ENCODE assay signal across 8 mouse cellular contexts in genomic region chr11:76846011-76846877, GRCm38 (mm10). TPM values are rescaled to one million over a fixed set of nuclear protein-coding genes. Genes with fewer than 3 reads are reported as not detected.
DNase-seq lines count a peak whose midpoint lies in the region; ATAC-seq and TF ChIP-seq lines count a peak whose summit lies in the region.

No protein-coding gene starts in this region.

- no peaks in the 10 kb centered on the region for H3K36me3 ChIP-seq in forebrain, embryonic 13.5 days (ENCODE audit: poor library complexity, severe bottlenecking)
- no peaks in the 10 kb centered on the region for H3K36me3 ChIP-seq in intestine, embryonic 16.5 days (ENCODE audit: control insufficient read depth, insufficient read depth, low read length)
- H3K36me3 ChIP-seq in liver, postnatal 0 days (replicated peaks; ENCODE audit: insufficient read depth, low read length): no peaks in the 10 kb centered on the region
- no peaks in the 10 kb centered on the region for H3K36me3 ChIP-seq in neural tube, embryonic 15.5 days

- WGBS in forebrain, embryonic 13.5 days: under 1% methylated on average over 82 of the region's 90 CpGs
- WGBS in intestine, embryonic 16.5 days: under 1% methylated on average over 73 of the region's 90 CpGs
- under 1% methylated on average over 49 of the region's 90 CpGs for WGBS in liver, postnatal 0 days (ENCODE audit: insufficient replicate concordance)
- WGBS in neural tube, embryonic 15.5 days: under 1% methylated on average over 90 of the region's 90 CpGs

- H3K4me1 ChIP-seq in forebrain, embryonic 13.5 days: peaks cover 44% of the 10 kb centered on the region
- H3K4me1 ChIP-seq in intestine, embryonic 16.5 days (ENCODE audit: control insufficient read depth, insufficient read depth, low read length): peaks cover 9% of the 10 kb centered on the region; the same call in 1 of the 2 replicates
- peaks cover 15% of the 10 kb centered on the region for H3K4me1 ChIP-seq in liver, postnatal 0 days (ENCODE audit: insufficient read depth)
- H3K4me1 ChIP-seq in neural tube, embryonic 15.5 days: peaks cover 41% of the 10 kb centered on the region

- no peaks in the 10 kb centered on the region for H3K9me3 ChIP-seq in forebrain, embryonic 13.5 days (replicated peaks)
- no peaks in the 10 kb centered on the region for H3K9me3 ChIP-seq in intestine, embryonic 16.5 days (ENCODE audit: control insufficient read depth, low read length)
- H3K9me3 ChIP-seq in liver, postnatal 0 days (ENCODE audit: low read length): no peaks in the 10 kb centered on the region
- no peaks in the 10 kb centered on the region for H3K9me3 ChIP-seq in neural tube, embryonic 15.5 days (replicated peaks)

- no peak for DNase-seq in layer of hippocampus, adult 2 months (ENCODE audit: low spot score in 2 of 2)
- DNase-seq in layer of hippocampus, postnatal 36 days: no peak
- DNase-seq in brain, embryonic 14.5 days (ENCODE audit: low read depth): peak; percentile 47
- DNase-seq in liver, postnatal 0 days: peak; percentile 63
- peak; percentile 34 for DNase-seq in urinary bladder, postnatal 14 days (ENCODE audit: low spot score)

- H3K4me3 ChIP-seq in layer of hippocampus, adult 2 months: peak overlapping the region; percentile 95
- peak overlapping the region; percentile 88 for H3K4me3 ChIP-seq in forebrain, embryonic 13.5 days
- peak overlapping the region; percentile 94 for H3K4me3 ChIP-seq in intestine, embryonic 16.5 days (ENCODE audit: low read length)
- H3K4me3 ChIP-seq in liver, postnatal 0 days (ENCODE audit: low read depth, low read length): peak overlapping the region; percentile 64
- peak overlapping the region; percentile 90 for H3K4me3 ChIP-seq in neural tube, embryonic 15.5 days (replicated peaks)

- H3K4me2 ChIP-seq in forebrain, embryonic 13.5 days: peak overlapping the region; percentile 95
- H3K4me2 ChIP-seq in intestine, embryonic 16.5 days (ENCODE audit: low read depth, low read length): peak overlapping the region; percentile 98
- peak overlapping the region; percentile 86 for H3K4me2 ChIP-seq in liver, postnatal 0 days (ENCODE audit: low read depth, low read length)
- H3K4me2 ChIP-seq in neural tube, embryonic 15.5 days: peak overlapping the region; percentile 93

- H3K27me3 ChIP-seq in forebrain, embryonic 13.5 days: no peaks in the 10 kb centered on the region; the same call in 1 of the 2 replicates
- H3K27me3 ChIP-seq in intestine, embryonic 16.5 days (replicated peaks; ENCODE audit: control insufficient read depth, insufficient read depth, low read length): no peaks in the 10 kb centered on the region
- no peaks in the 10 kb centered on the region for H3K27me3 ChIP-seq in liver, postnatal 0 days (ENCODE audit: insufficient read depth, low read length)
- no peaks in the 10 kb centered on the region; the same call in 1 of the 2 replicates for H3K27me3 ChIP-seq in neural tube, embryonic 15.5 days (replicated peaks)

- peak; percentile 75 for ATAC-seq in forebrain, embryonic 13.5 days
- peak; percentile 82 for ATAC-seq in intestine, embryonic 16.5 days
- peak; percentile 73 for ATAC-seq in liver, postnatal 0 days
- peak; percentile 75 for ATAC-seq in neural tube, embryonic 15.5 days (ENCODE audit: low FRiP score)

- TF ChIP-seq CTCF in layer of hippocampus, adult 2 months (conservative IDR thresholded peaks at IDR 0.05): no peak
- TF ChIP-seq CTCF in brain, embryonic 14.5 days (IDR thresholded peaks at IDR 0.05; ENCODE audit: borderline replicate concordance, extremely low read depth, insufficient read depth, insufficient read length): no peak
- TF ChIP-seq CTCF in liver, postnatal 0 days (IDR thresholded peaks at IDR 0.05; ENCODE audit: low read depth): no peak

- H3K27ac ChIP-seq in layer of hippocampus, adult 2 months: peak overlapping the region; percentile 96
- peak overlapping the region; percentile 85 for H3K27ac ChIP-seq in forebrain, embryonic 13.5 days
- peak overlapping the region; percentile 82 for H3K27ac ChIP-seq in intestine, embryonic 16.5 days (ENCODE audit: low read length)
- peak overlapping the region; percentile 66 for H3K27ac ChIP-seq in liver, postnatal 0 days (ENCODE audit: low read depth)
- H3K27ac ChIP-seq in neural tube, embryonic 15.5 days (replicated peaks): peak overlapping the region; percentile 92

- TF ChIP-seq POLR2A in brain, embryonic 14.5 days (IDR thresholded peaks at IDR 0.05; ENCODE audit: borderline replicate concordance, extremely low read depth, insufficient read depth, insufficient read length, poor library complexity, severe bottlenecking): no peak

- H3K9ac ChIP-seq in forebrain, embryonic 13.5 days: peak overlapping the region; percentile 92
- peak overlapping the region; percentile 89 for H3K9ac ChIP-seq in intestine, embryonic 16.5 days (ENCODE audit: low read depth, low read length)
- H3K9ac ChIP-seq in liver, postnatal 0 days (replicated peaks): peak overlapping the region; percentile 81
- peak overlapping the region; percentile 93 for H3K9ac ChIP-seq in neural tube, embryonic 15.5 days (replicated peaks)

- no peak for TF ChIP-seq EP300 in liver, postnatal 0 days (IDR thresholded peaks at IDR 0.05; ENCODE audit: low read depth)

RNA-seq across cellular contexts. Expression of gene Cpd, which starts 0.6 kb away (rescaled TPM):
- 10 to 100 TPM; 60.0 to 62.3 TPM for total RNA-seq in layer of hippocampus, adult 2 months (2021)
- total RNA-seq in layer of hippocampus, postnatal 36 days (2021): 10 to 100 TPM; 61.8 to 67.7 TPM
- polyA plus RNA-seq in brain, embryonic 14.5 days (2012; rRNA removed): 15.4 and 19.2 TPM in 2 replicates
- 5.1 and 5.2 TPM in 2 replicates for polyA plus RNA-seq in forebrain, embryonic 13.5 days (2015; fragmentation: Nextera tagmentation; extraction: Ambion mirVana)
- 4.7 and 5.4 TPM in 2 replicates for polyA plus RNA-seq in intestine, embryonic 16.5 days (2015; fragmentation: Nextera tagmentation; extraction: Ambion mirVana)
- 3.3 and 3.7 TPM in 2 replicates for polyA plus RNA-seq in liver, postnatal 0 days (2015; fragmentation: Nextera tagmentation; extraction: Ambion mirVana)
- polyA plus RNA-seq in neural tube, embryonic 15.5 days (2015; fragmentation: Nextera tagmentation; extraction: Ambion mirVana): 5.5 and 6.0 TPM in 2 replicates

RNA-seq across cellular contexts. Expression of gene Tmigd1, which starts 55.7 kb away (rescaled TPM):
- not detected for total RNA-seq in layer of hippocampus, adult 2 months (2021)
- total RNA-seq in layer of hippocampus, postnatal 36 days (2021): not detected
- 0.05 TPM in 1 of 2 replicates, not detected in the other for polyA plus RNA-seq in brain, embryonic 14.5 days (2012; rRNA removed)
- 0.12 TPM in 1 of 2 replicates, not detected in the other for polyA plus RNA-seq in forebrain, embryonic 13.5 days (2015; fragmentation: Nextera tagmentation; extraction: Ambion mirVana)
- 2.7 and 6.9 TPM in 2 replicates for polyA plus RNA-seq in intestine, embryonic 16.5 days (2015; fragmentation: Nextera tagmentation; extraction: Ambion mirVana)
- 0.11 TPM in 1 of 2 replicates, not detected in the other for polyA plus RNA-seq in liver, postnatal 0 days (2015; fragmentation: Nextera tagmentation; extraction: Ambion mirVana)
- polyA plus RNA-seq in neural tube, embryonic 15.5 days (2015; fragmentation: Nextera tagmentation; extraction: Ambion mirVana): 0.18 TPM in 1 of 2 replicates, not detected in the other

Comparison
In these comparisons a context has a peak if more than half of its experiments do, and no peak if none do; other contexts are left out.
1. DNase-seq: peak in brain, embryonic 14.5 days (single experiment), liver, postnatal 0 days (single experiment) and urinary bladder, postnatal 14 days (single experiment); none in layer of hippocampus, adult 2 months (0 of 2) and layer of hippocampus, postnatal 36 days (0 of 2).
2. Peak in every context shown above with its lines, with median percentiles within 50 percentile points of each other: H3K27ac ChIP-seq, H3K4me3 ChIP-seq, ATAC-seq, H3K4me2 ChIP-seq and H3K9ac ChIP-seq.